Mouse (Mus musculus) ES-E14 (cell line): ENCODE results near the gene Klk1b4. TPM values are rescaled to one million over a fixed set of nuclear protein-coding genes. Genes with fewer than 3 reads are reported as not detected.

ENCODE experiments used
- DNase-seq: peaks from one replicate; pipeline ENCODE4 v3.0.0-alpha.2; 2013; ENCODE audit warnings: low read depth, low spot score
- H3K27ac ChIP-seq: 2 replicates; pipeline ENCODE4 v1.5.1; 2012; ENCODE audit warnings: low read depth, mild to moderate bottlenecking, low read length, moderate library complexity, mixed read lengths; ENCODE audit not compliant: poor library complexity, insufficient read depth, severe bottlenecking
- H3K36me3 ChIP-seq: 2 replicates; pipeline ENCODE4 v1.6.1; 2012; ENCODE audit warnings: mild to moderate bottlenecking, low read length, moderate library complexity, mixed read lengths; ENCODE audit not compliant: control insufficient read depth, poor library complexity, insufficient read depth, severe bottlenecking
- H3K4me1 ChIP-seq, 2 experiments: fragments of 150-350 bp in 1 of 2; sonication (generic) in 1 of 2; 2 replicates each; pipeline ENCODE4 v1.6.1; 2012; ENCODE audit warnings: low read length in 2 of 2, mild to moderate bottlenecking in 1 of 2, mixed read lengths in 1 of 2; ENCODE audit not compliant: control insufficient read depth in 2 of 2, insufficient read depth in 2 of 2, poor library complexity in 1 of 2
- H3K4me3 ChIP-seq, 2 experiments: fragments of 150-350 bp in 1 of 2; sonication (generic) in 1 of 2; 2 replicates each; pipeline ENCODE4 v1.5.1; 2012; ENCODE audit warnings: low read length in 2 of 2, low read depth in 1 of 2, mild to moderate bottlenecking in 1 of 2, mixed read lengths in 1 of 2; ENCODE audit not compliant: insufficient read depth in 1 of 2, poor library complexity in 1 of 2, severe bottlenecking in 1 of 2
- H3K9ac ChIP-seq: 2 replicates; pipeline ENCODE4 v1.6.1; 2012; ENCODE audit warnings: low read depth, mild to moderate bottlenecking, low read length, mixed read lengths; ENCODE audit not compliant: poor library complexity, insufficient read depth, severe bottlenecking
- H3K9me3 ChIP-seq: fragments of 150-350 bp; sonication (generic); 2 replicates; pipeline ENCODE4 v1.6.1; 2012; ENCODE audit warnings: low read depth, mild to moderate bottlenecking, low read length; ENCODE audit not compliant: control insufficient read depth, insufficient read depth
- CHD2 ChIP-seq: IDR thresholded peaks from 2 replicates; pipeline ENCODE4 v1.6.1; 2014; ENCODE audit warnings: mild to moderate bottlenecking, low read depth, low read length, inconsistent platforms
- HCFC1 ChIP-seq: IDR thresholded peaks from 2 replicates; pipeline ENCODE4 v1.6.1; 2012; ENCODE audit warnings: low read length, inconsistent platforms, borderline replicate concordance; ENCODE audit not compliant: insufficient read depth
- MAFK ChIP-seq: IDR thresholded peaks from 2 replicates; pipeline ENCODE4 v1.6.1; 2014; ENCODE audit warnings: mild to moderate bottlenecking, low read depth, low read length, inconsistent platforms; ENCODE audit not compliant: insufficient read depth
- ZC3H11A ChIP-seq: IDR thresholded peaks from 2 replicates; pipeline ENCODE4 v1.6.1; 2012; ENCODE audit warnings: low read depth, mild to moderate bottlenecking, inconsistent platforms, low read length, borderline replicate concordance
- ZNF384 ChIP-seq: IDR thresholded peaks from 2 replicates; pipeline ENCODE4 v1.6.1; 2012; ENCODE audit warnings: low read depth, low read length, inconsistent platforms
- in situ Hi-C, 2 experiments: fragments of 600-800 bp; cut with MboI; formaldehyde crosslinking; loops; one replicate each; pipeline ENCODE4 v1.15.1; 2025; ENCODE audit warnings: low sequenced_read_pairs in 2 of 2, inconsistent platforms in 1 of 2; ENCODE audit not compliant: unreplicated experiment in 2 of 2
- total RNA-seq: library from RNA; depleted of rRNA; stranded (reverse); fragments of 300-350 nt; gene quantifications from 2 replicates; pipeline ENCODE4 v1.2.3, GENCODE M21; 2012

The Klk1b4 gene
- total RNA-seq, 1 experiment: not detected

DNA sequence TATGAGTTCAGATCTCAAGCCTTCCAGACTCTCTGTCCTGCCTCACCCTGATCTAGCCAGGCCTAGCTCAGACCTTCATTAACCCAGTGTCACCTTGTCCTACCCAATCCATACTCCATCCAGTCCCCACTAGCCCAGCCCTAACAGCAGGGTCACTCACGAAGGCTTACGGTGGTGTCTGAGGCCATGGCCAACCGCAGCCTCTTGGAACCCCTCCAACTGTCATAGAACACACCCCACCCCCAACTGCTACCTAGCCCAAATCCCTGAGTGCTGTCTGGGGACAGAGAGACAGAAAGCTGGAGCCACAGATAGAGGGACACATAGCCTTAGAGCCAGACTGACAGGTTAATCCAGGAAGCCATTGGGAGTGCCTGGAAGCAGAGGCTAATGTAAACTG lies 28.7 kb downstream of the Klk1b4 start, which contains the start of gene Gm36864:
Gm36864 (plus strand) TSS at position 269 of the 400 bp plus-strand sequence.
- TF ChIP-seq CHD2: no peak
- TF ChIP-seq MAFK: no peak
- no peak for TF ChIP-seq ZC3H11A
- TF ChIP-seq ZNF384: no peak
- TF ChIP-seq HCFC1: no peak
- H3K36me3 ChIP-seq: no peaks in the 10 kb centered on the region
- no peak for DNase-seq
- H3K9me3 ChIP-seq: no peaks in the 10 kb centered on the region
- no peak within 1 kb of the TSS for H3K27ac ChIP-seq
- no peak within 1 kb of the TSS for H3K4me3 ChIP-seq
- in situ Hi-C loops: no loop called here
- peaks cover 0 to 6% of the 10 kb centered on the region in 2 experiments; a peak in 1 of 4 replicates for H3K4me1 ChIP-seq
- H3K9ac ChIP-seq: no peak within 1 kb of the TSS

DNA sequence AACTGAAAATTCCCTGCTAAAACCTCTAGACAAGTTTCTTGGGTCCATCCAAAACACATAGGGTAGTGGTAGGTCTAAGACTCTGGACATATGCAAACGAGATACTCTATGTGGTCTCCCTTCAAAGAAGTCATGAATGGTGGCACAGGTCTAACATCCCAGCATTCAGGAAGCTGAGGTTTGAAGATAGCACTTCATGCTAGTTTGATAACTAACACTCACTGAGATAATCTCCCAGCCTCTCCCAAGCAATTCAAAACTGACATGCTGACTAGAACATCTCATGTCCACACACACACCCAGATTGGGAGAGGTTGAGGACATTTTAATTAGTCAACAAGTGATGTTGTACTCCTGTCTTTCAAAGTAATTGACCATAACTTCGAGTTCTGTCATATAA lies 32.7 kb downstream of the Klk1b4 start:
- no peak overlapping the region for H3K9ac ChIP-seq
- DNase-seq: no peak
- H3K4me1 ChIP-seq: peaks cover 0 to 6% of the 10 kb centered on the region in 2 experiments; a peak in 1 of 4 replicates
- TF ChIP-seq ZC3H11A: no peak
- no peak for TF ChIP-seq MAFK
- TF ChIP-seq HCFC1: no peak
- TF ChIP-seq CHD2: no peak
- no peak for TF ChIP-seq ZNF384
- no peak overlapping the region for H3K4me3 ChIP-seq
- in situ Hi-C loops: no loop called here
- H3K9me3 ChIP-seq: no peaks in the 10 kb centered on the region
- no peak overlapping the region for H3K27ac ChIP-seq
- no peaks in the 10 kb centered on the region; the same call in 1 of the 2 replicates for H3K36me3 ChIP-seq

DNA sequence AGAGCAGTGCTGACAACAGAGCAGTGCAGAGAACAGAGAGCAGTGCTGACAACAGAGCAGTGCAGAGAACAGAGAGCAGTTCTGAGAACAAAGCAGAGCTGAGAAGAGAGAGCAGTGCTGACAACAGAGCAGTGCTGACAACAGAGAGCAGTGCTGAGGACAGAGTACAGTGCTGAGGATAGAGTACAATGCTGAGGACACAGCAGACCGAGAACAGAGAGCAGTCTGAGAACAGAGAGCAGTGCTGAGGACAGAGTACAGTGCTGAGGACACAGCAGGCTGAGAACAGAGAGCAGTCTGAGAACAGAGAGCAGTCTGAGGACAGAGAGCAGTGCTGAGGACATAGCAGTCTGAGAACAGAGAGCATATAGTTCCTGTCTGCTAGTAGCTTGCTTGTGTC lies 33.5 kb downstream of the Klk1b4 start:
- Histone ChIP-seq H3K4me3 (no peak overlapping the region), H3K27ac (peak overlapping the region; percentile 53; the same call in 1 of the 2 replicates), H3K36me3 (no peaks in the 10 kb centered on the region; the same call in 1 of the 2 replicates), H3K9me3 (no peaks in the 10 kb centered on the region), H3K4me1 (peaks cover 0 to 9% of the 10 kb centered on the region in 2 experiments; a peak in 1 of 4 replicates), H3K9ac (no peak overlapping the region)
- in situ Hi-C loops: no loop called here
- DNase-seq: no peak
- TF ChIP-seq ZC3H11A (no peak), ZNF384 (no peak), CHD2 (no peak), HCFC1 (no peak), MAFK (no peak)

DNA sequence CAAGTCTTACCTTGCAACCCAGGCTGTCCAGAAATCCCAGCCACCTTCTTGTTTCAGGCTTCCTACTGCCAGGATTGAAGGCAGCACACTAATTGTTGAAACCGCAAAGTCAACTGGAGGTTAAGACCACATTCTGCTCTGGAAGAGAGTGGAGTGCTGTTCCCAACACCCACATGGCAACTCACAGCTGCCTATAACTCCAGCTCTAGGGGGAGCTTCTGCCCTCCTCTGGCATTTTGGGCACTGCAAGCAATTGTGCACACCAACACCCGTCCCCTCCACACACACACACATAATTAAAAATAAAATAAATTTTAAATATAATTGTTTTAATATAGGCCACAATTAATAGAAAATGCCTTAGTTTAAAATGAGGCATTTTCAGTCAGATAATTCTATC lies 33.9 kb downstream of the Klk1b4 start:
- H3K27ac ChIP-seq: no peak overlapping the region
- H3K9ac ChIP-seq: no peak overlapping the region
- TF ChIP-seq MAFK: no peak
- no peak for TF ChIP-seq ZC3H11A
- TF ChIP-seq CHD2: no peak
- no peak for TF ChIP-seq ZNF384
- TF ChIP-seq HCFC1: no peak
- H3K4me3 ChIP-seq: no peak overlapping the region
- H3K36me3 ChIP-seq: no peaks in the 10 kb centered on the region; the same call in 1 of the 2 replicates
- no peaks in the 10 kb centered on the region for H3K9me3 ChIP-seq
- in situ Hi-C loops: no loop called here
- no peak for DNase-seq
- peaks cover 0 to 5% of the 10 kb centered on the region in 2 experiments; a peak in 1 of 4 replicates for H3K4me1 ChIP-seq

DNA sequence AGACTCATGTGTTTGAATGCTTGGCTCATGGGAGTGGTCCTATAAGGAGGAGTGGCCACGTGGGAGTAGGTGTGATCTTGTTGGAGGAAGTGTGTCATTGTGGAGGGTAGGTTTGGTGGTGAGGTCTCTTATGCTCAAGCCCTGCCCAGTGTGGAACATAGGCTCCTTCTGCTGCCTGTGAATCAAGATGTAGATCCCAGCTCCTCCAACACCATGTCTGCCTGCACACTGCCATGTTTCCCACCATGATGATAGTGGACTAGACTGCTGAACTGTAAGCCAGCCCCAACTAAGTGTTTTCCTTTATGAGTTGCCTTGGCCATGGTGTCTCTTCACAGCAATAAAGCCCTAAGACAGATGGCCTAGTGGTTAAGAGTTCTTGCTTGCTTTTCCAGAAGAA lies 36.8 kb downstream of the Klk1b4 start:
- Histone ChIP-seq H3K4me1 (peaks cover 0 to 6% of the 10 kb centered on the region in 2 experiments; a peak in 1 of 4 replicates), H3K36me3 (peaks cover 12% of the 10 kb centered on the region), H3K4me3 (no peak overlapping the region), H3K9me3 (no peaks in the 10 kb centered on the region), H3K27ac (no peak overlapping the region), H3K9ac (no peak overlapping the region)
- DNase-seq: no peak
- in situ Hi-C loops: no loop called here
- TF ChIP-seq HCFC1 (no peak), CHD2 (no peak), ZC3H11A (no peak), ZNF384 (no peak), MAFK (no peak)
